Mouse (Mus musculus) bone marrow macrophage, adult 2 months (primary cell): Measurements from ENCODE around the gene Csf2.

Experiments used
- CTCF ChIP-seq: IDR thresholded peaks from 2 replicates; pipeline ENCODE4 v1.5.1; 2012; ENCODE audit warnings: low read depth, mild to moderate bottlenecking, low read length, moderate library complexity
- POLR2A ChIP-seq: IDR thresholded peaks from 2 replicates; pipeline ENCODE4 v1.6.1; 2012; ENCODE audit warnings: mild to moderate bottlenecking, low read depth, low read length, borderline replicate concordance

DNA sequence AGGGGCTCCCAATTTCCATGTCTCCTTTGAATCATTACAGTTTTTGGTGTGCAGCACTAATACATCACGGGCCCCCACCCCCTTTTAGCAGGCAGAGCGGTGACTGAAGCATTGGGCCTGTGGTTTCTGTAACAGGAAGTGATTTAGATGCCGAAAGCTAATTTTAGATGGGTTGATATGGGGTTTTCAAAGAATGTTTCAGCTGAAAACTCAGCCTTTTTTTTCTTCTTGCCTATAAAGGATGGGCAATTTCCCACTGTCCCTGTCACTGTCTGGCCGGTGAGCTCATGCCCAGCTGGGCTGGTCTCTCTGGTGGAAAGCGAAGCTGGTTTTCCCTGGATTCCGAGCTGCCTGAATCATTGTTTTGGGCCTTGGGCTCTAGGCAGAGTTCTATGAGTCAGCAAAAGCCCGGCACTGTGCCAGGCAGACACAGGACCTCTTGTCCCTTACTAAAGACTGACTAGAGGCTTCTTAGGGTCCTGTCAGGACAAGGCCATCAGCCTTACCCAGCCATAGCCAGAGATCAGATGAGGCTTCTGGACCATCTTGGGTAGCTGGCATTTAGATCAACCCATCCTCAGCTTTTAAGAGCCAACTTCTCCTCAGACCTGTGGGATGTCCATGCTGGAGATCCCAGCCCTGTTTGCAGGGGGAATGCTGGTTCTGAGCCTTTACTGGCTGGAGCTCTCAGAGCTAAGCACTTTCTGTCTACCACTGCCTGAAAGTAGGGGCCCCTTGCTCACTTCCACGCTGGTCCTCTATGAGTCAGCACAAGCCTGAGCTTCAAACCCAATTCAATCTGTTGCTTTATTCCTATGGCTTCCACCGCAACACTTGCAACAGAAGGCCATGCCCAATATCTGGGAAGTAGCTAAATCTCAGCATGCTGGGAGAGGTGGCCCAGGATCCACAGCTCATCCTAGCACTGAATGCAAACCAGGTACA is 34.7 kb downstream of the Csf2 start:
- TF ChIP-seq POLR2A = no peak
- TF ChIP-seq CTCF = no peak
